Mouse (Mus musculus) adrenal gland, postnatal 36 days (tissue): ENCODE results near the gene Polr1c. TPM values are rescaled to one million over a fixed set of nuclear protein-coding genes. Genes with fewer than 3 reads are reported as not detected.

Source experiments
- DNase-seq, 2 experiments: peaks; one replicate each; pipeline ENCODE4 v3.0.0; 2021; ENCODE audit warnings: mixed read lengths in 1 of 2
- long read RNA-seq, 2 experiments: library from polyadenylated mRNA; stranded (forward); transcript quantifications; one replicate each; pipeline ENCODE4 v2.0.0; 2021; ENCODE audit warnings: borderline sequencing depth in 2 of 2
- total RNA-seq, 2 experiments: library from RNA; stranded (reverse); gene quantifications; 2 replicates each; pipeline ENCODE4 v1.2.3; 2021

Polr1c gene
- 100 to 1,000 TPM in 1 of 2 experiments, 10 to 100 TPM in 1; 97.8 to 119 TPM for total RNA-seq
- long read RNA-seq, experiment 1, transcript Polr1c-201 (9 exons, 1,314 nt), result major isoform, 121 of 154 reads
- long read RNA-seq, experiment 1, partial matches to known transcripts, result 12 of 154 reads
- long read RNA-seq, experiment 1, other reads (novel, unspliced or antisense), result 21 of 154 reads
- long read RNA-seq, experiment 2, transcript Polr1c-201 (9 exons, 1,314 nt), result major isoform, 27 of 35 reads
- long read RNA-seq, experiment 2, partial matches to known transcripts, result 3 of 35 reads
- long read RNA-seq, experiment 2, other reads (novel, unspliced or antisense), result 5 of 35 reads

- peak; percentile 96 for DNase-seq
Measured at GRCm38 (mm10) chr17:46247512-46248188, at the start of gene Polr1c, which contains the start of gene Yipf3. TSS of gene Polr1c (minus strand) at chr17:46248054. TSS of gene Yipf3 (plus strand) at chr17:46248080.

GRCm38 (mm10) chr17:46297028-46297363 lies 49.1 kb upstream of the Polr1c start:
- DNase-seq, result no peak

- DNase-seq, result no peak
Measured at GRCm38 (mm10) chr17:46296601-46297000, 48.7 kb upstream of the Polr1c start.

- peak; percentile 49 to 64 for DNase-seq
Measured at GRCm38 (mm10) chr17:46287678-46288095, 39.8 kb upstream of the Polr1c start.

- no peak for DNase-seq
Measured at GRCm38 (mm10) chr17:46285407-46285806, 37.6 kb upstream of the Polr1c start.

GRCm38 (mm10) chr17:46284653-46285052 lies 36.8 kb upstream of the Polr1c start:
- no peak for DNase-seq

- DNase-seq, result no peak
Measured at GRCm38 (mm10) chr17:46283911-46284310, 36.1 kb upstream of the Polr1c start.

GRCm38 (mm10) chr17:46283140-46283539 lies 35.3 kb upstream of the Polr1c start:
- DNase-seq, result no peak

GRCm38 (mm10) chr17:46282483-46283123 lies 34.7 kb upstream of the Polr1c start, which contains the start of gene Tjap1:
TSS of gene Tjap1 (minus strand) at chr17:46283026.
- peak; percentile 93 to 96 for DNase-seq

GRCm38 (mm10) chr17:46278011-46278765 lies 30.3 kb upstream of the Polr1c start:
- peak; percentile 69 to 80 for DNase-seq

GRCm38 (mm10) chr17:46277586-46277985 lies 29.7 kb upstream of the Polr1c start:
- DNase-seq, result peak; percentile 34 to 43

GRCm38 (mm10) chr17:46275506-46275905 lies 27.7 kb upstream of the Polr1c start:
- DNase-seq, result no peak

GRCm38 (mm10) chr17:46275034-46275433 lies 27.2 kb upstream of the Polr1c start:
- DNase-seq, result no peak

- DNase-seq, result no peak
Measured at GRCm38 (mm10) chr17:46274465-46274864, 26.6 kb upstream of the Polr1c start.

- peak; percentile 37 to 46 for DNase-seq
Measured at GRCm38 (mm10) chr17:46273803-46274236, 26.0 kb upstream of the Polr1c start.

GRCm38 (mm10) chr17:46272675-46273074 lies 24.8 kb upstream of the Polr1c start:
- peak; percentile 67 to 78 for DNase-seq

- DNase-seq, result no peak
Measured at GRCm38 (mm10) chr17:46272058-46272457, 24.2 kb upstream of the Polr1c start.

- DNase-seq, result no peak
Measured at GRCm38 (mm10) chr17:46269771-46270534, 22.1 kb upstream of the Polr1c start.

- DNase-seq, result no peak
Measured at GRCm38 (mm10) chr17:46268026-46268720, 20.3 kb upstream of the Polr1c start.

- no peak for DNase-seq
Measured at GRCm38 (mm10) chr17:46267511-46267910, 19.7 kb upstream of the Polr1c start.

GRCm38 (mm10) chr17:46266986-46267385 lies 19.1 kb upstream of the Polr1c start:
- no peak for DNase-seq
